Mouse (Mus musculus) cerebellum, postnatal 25 days (tissue): ENCODE measurements around the gene Col9a2.

Source experiments
- DNase-seq, 2 experiments: peaks; one replicate each; pipeline ENCODE4 v3.0.0; 2021; ENCODE audit warnings: mixed read lengths in 2 of 2

Gene Col9a2

GRCm38 (mm10) chr4:121084506-121084905 is 45.3 kb downstream of the Col9a2 start:
- no peak for DNase-seq

DNA sequence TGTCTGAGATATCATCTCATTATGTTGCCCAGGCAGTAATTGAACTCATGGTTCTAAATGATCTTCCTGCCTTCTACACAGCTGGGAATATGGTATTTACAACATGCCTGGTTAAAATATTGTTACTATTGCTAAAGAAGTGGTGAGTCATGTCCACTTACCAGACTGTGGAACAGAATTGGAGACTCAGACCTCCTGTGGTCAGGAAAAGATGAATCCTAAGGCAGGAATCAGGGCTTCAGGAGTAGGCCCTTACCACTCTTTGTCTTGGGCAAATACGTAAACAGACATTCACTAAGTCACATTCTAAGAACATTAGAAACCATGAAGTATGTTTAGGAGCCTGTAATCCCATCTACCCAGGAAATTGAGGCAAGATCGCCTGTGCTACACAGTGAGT is 49.5 kb downstream of the Col9a2 start:
- DNase-seq: no peak

- DNase-seq: no peak
These were observed 51.0 kb downstream of the Col9a2 start for GRCm38 (mm10) chr4:121090211-121090610.

DNA sequence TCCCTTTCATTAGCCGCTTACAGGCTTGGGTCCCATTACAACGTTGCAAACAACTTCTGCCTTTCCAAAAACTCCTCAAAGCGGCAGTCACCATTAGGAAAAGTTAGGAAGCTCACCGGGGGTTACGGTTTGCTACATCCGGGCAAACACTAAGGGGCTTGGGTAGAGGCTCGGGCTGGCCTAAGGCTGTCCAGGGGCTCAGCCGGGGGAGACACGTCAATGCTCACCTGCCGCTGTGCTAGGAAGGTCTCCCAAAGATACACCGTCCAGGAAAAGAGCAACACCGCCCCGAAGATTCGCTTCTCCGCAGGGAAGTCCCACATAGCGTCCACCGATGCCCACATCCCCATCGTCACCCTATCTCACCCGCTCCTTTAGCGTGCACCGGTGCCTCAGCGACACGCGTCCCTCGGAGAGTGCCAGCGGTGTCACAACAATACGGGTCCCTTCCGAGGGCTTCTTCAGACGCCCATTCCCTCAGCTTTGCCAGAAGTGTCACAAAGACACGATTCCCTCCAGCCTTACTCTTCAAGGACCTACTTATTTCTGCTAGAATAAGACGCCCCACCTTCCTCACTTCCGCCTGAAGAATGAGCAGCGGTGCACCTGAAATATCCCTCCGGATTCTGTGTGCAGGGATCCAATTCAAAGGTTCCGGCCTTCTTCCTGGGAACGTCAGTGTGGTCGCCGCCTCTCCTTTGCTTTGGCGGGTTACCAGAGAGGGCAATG is 58.6 kb downstream of the Col9a2 start, which contains the start of gene Zmpste24:
Gene Zmpste24, minus strand, starts transcription at position 592 of the 729 bp plus-strand sequence.
- DNase-seq: peak; percentile 91

DNA sequence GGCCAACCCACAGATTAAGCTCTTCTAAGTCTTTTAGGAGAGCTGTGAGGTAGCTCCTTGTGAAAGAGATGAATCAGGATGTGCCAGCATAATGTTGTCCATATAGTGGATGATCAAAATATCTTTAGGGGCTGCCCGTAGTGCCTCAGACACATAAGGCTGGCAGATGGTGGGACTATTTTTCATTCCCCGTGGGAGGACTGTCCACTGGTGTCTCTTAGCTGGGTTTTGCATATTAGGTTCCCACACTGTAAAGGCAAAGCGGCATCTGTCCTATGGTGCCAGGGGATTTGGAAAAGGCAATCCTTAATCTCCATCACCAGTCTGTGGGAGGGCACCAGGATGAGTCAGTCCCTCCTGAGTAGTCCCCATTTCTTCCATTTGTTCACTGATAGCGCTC is 64.1 kb downstream of the Col9a2 start:
- no peak for DNase-seq
